Mouse (Mus musculus): ENCODE measurements around the gene Rnd2. TPM values are rescaled to one million over a fixed set of nuclear protein-coding genes. Genes with fewer than 3 reads are reported as not detected.
"Not testable (repeated sequence)": the region's sequence is repeated elsewhere in the genome, so short reads cannot be mapped to it uniquely, and the experiment has no call there.

Rnd2 gene
- polyA plus RNA-seq, 1 experiment from 2014 or later = 7.0 TPM

GRCm38 (mm10) chr11:101442127-101442693, 22.6 kb upstream of the Rnd2 start, which contains the start of gene Rpl27:
TSS of gene Rpl27 (plus strand) at chr11:101442298.
- peak within 1 kb of the TSS; percentile 86 for H3K27ac ChIP-seq (ENCODE audit: low read depth, low read length)
- peak within 1 kb of the TSS; percentile 88 for H3K9ac ChIP-seq (ENCODE audit: low read depth, low read length)
- whole genome bisulfite sequencing = under 1% methylated on average over 42 of the region's 42 CpGs
- H3K27me3 ChIP-seq (ENCODE audit: control insufficient read depth, insufficient read depth, low read length) = no peaks in the 10 kb centered on the region
- peaks cover 6% of the 10 kb centered on the region; the same call in 1 of the 2 replicates for H3K4me1 ChIP-seq (ENCODE audit: control insufficient read depth, insufficient read depth, low read length)
- peaks cover 27% of the 10 kb centered on the region for H3K36me3 ChIP-seq (ENCODE audit: control insufficient read depth, insufficient read depth, low read length)
- H3K9me3 ChIP-seq (ENCODE audit: control insufficient read depth, low read length) = no peaks in the 10 kb centered on the region
- ATAC-seq (ENCODE audit: low FRiP score, low TSS enrichment) = peak; percentile 97
- H3K4me3 ChIP-seq (ENCODE audit: low read length) = peak within 1 kb of the TSS; percentile 69
- H3K4me2 ChIP-seq (replicated peaks; ENCODE audit: low read depth, low read length) = peak within 1 kb of the TSS; percentile 71

- under 1% methylated on average over 14 of the region's 14 CpGs for WGBS
- ATAC-seq (ENCODE audit: low FRiP score, low TSS enrichment) = peak; percentile 5; the same call in 1 of the 2 replicates
- Histone ChIP-seq H3K36me3 (ENCODE audit: control insufficient read depth, insufficient read depth, low read length) (peaks cover 27% of the 10 kb centered on the region), H3K27ac (ENCODE audit: low read depth, low read length) (peak overlapping the region; percentile 86), H3K9me3 (ENCODE audit: control insufficient read depth, low read length) (no peaks in the 10 kb centered on the region), H3K4me3 (ENCODE audit: low read length) (peak overlapping the region; percentile 69), H3K4me1 (ENCODE audit: control insufficient read depth, insufficient read depth, low read length) (peaks cover 6% of the 10 kb centered on the region; the same call in 1 of the 2 replicates), H3K27me3 (ENCODE audit: control insufficient read depth, insufficient read depth, low read length) (no peaks in the 10 kb centered on the region), H3K9ac (ENCODE audit: low read depth, low read length) (peak overlapping the region; percentile 88), H3K4me2 (replicated peaks; ENCODE audit: low read depth, low read length) (peak overlapping the region; percentile 71)
Measured at GRCm38 (mm10) chr11:101442760-101443159, 22.0 kb upstream of the Rnd2 start.

- no peak overlapping the region for H3K27ac ChIP-seq (ENCODE audit: low read depth, low read length)
- 74% methylated on average over 1 of the region's 1 CpGs for WGBS
- ATAC-seq (ENCODE audit: low FRiP score, low TSS enrichment) = no peak
- no peak overlapping the region for H3K9ac ChIP-seq (ENCODE audit: low read depth, low read length)
- H3K9me3 ChIP-seq (ENCODE audit: control insufficient read depth, low read length) = no peaks in the 10 kb centered on the region
- no peak overlapping the region for H3K4me2 ChIP-seq (replicated peaks; ENCODE audit: low read depth, low read length)
- H3K4me1 ChIP-seq (ENCODE audit: control insufficient read depth, insufficient read depth, low read length) = peaks cover 6% of the 10 kb centered on the region; the same call in 1 of the 2 replicates
- H3K27me3 ChIP-seq (ENCODE audit: control insufficient read depth, insufficient read depth, low read length) = no peaks in the 10 kb centered on the region
- H3K4me3 ChIP-seq (ENCODE audit: low read length) = no peak overlapping the region
- H3K36me3 ChIP-seq (ENCODE audit: control insufficient read depth, insufficient read depth, low read length) = peaks cover 27% of the 10 kb centered on the region
Measured at GRCm38 (mm10) chr11:101446319-101446718, 18.5 kb upstream of the Rnd2 start.

GRCm38 (mm10) chr11:101446860-101447259, 17.9 kb upstream of the Rnd2 start:
- peaks cover 27% of the 10 kb centered on the region for H3K36me3 ChIP-seq (ENCODE audit: control insufficient read depth, insufficient read depth, low read length)
- not testable (repeated sequence) for H3K27me3 ChIP-seq (ENCODE audit: control insufficient read depth, insufficient read depth, low read length); H3K27ac ChIP-seq (ENCODE audit: low read depth, low read length); H3K4me2 ChIP-seq (replicated peaks; ENCODE audit: low read depth, low read length); H3K4me3 ChIP-seq (ENCODE audit: low read length); H3K4me1 ChIP-seq (ENCODE audit: control insufficient read depth, insufficient read depth, low read length); H3K9ac ChIP-seq (ENCODE audit: low read depth, low read length); H3K9me3 ChIP-seq (ENCODE audit: control insufficient read depth, low read length); ATAC-seq (ENCODE audit: low FRiP score, low TSS enrichment)
- WGBS = 86% methylated on average over 8 of the region's 8 CpGs

- Histone ChIP-seq H3K4me2 (replicated peaks; ENCODE audit: low read depth, low read length) (no peak overlapping the region), H3K9me3 (ENCODE audit: control insufficient read depth, low read length) (no peaks in the 10 kb centered on the region), H3K4me1 (ENCODE audit: control insufficient read depth, insufficient read depth, low read length) (peaks cover 6% of the 10 kb centered on the region; the same call in 1 of the 2 replicates), H3K4me3 (ENCODE audit: low read length) (no peak overlapping the region), H3K27ac (ENCODE audit: low read depth, low read length) (peak overlapping the region; percentile 17; the same call in 1 of the 2 replicates), H3K36me3 (ENCODE audit: control insufficient read depth, insufficient read depth, low read length) (peaks cover 27% of the 10 kb centered on the region), H3K27me3 (ENCODE audit: control insufficient read depth, insufficient read depth, low read length) (no peaks in the 10 kb centered on the region), H3K9ac (ENCODE audit: low read depth, low read length) (no peak overlapping the region)
- 84% methylated on average over 5 of the region's 5 CpGs for WGBS
- no peak for ATAC-seq (ENCODE audit: low FRiP score, low TSS enrichment)
Measured at GRCm38 (mm10) chr11:101447786-101448185, 17.0 kb upstream of the Rnd2 start.

- H3K27ac ChIP-seq (ENCODE audit: low read depth, low read length) = peak within 1 kb of the TSS; percentile 17; the same call in 1 of the 2 replicates
- peak; percentile 32; the same call in 1 of the 2 replicates for ATAC-seq (ENCODE audit: low FRiP score, low TSS enrichment)
Measured at GRCm38 (mm10) chr11:101448274-101448746, 16.5 kb upstream of the Rnd2 start, which contains the start of gene Ifi35. TSS of gene Ifi35 (plus strand) at chr11:101448407.

GRCm38 (mm10) chr11:101448899-101449298, 15.9 kb upstream of the Rnd2 start:
- H3K9ac ChIP-seq (ENCODE audit: low read depth, low read length) = peak overlapping the region; percentile 50; the same call in 1 of the 2 replicates
- 91% methylated on average over 4 of the region's 4 CpGs for WGBS
- no peaks in the 10 kb centered on the region for H3K27me3 ChIP-seq (ENCODE audit: control insufficient read depth, insufficient read depth, low read length)
- peaks cover 1% of the 10 kb centered on the region; the same call in 1 of the 2 replicates for H3K4me1 ChIP-seq (ENCODE audit: control insufficient read depth, insufficient read depth, low read length)
- no peak for ATAC-seq (ENCODE audit: low FRiP score, low TSS enrichment)
- no peaks in the 10 kb centered on the region for H3K9me3 ChIP-seq (ENCODE audit: control insufficient read depth, low read length)
- peaks cover 21% of the 10 kb centered on the region for H3K36me3 ChIP-seq (ENCODE audit: control insufficient read depth, insufficient read depth, low read length)
- peak overlapping the region; percentile 45 for H3K4me2 ChIP-seq (replicated peaks; ENCODE audit: low read depth, low read length)
- H3K4me3 ChIP-seq (ENCODE audit: low read length) = peak overlapping the region; percentile 35
- H3K27ac ChIP-seq (ENCODE audit: low read depth, low read length) = no peak overlapping the region

More at GRCm38 (mm10) chr11:101448274-101448746, 16.5 kb upstream of the Rnd2 start, which contains the start of gene Ifi35:
- peak within 1 kb of the TSS; percentile 50; the same call in 1 of the 2 replicates for H3K9ac ChIP-seq (ENCODE audit: low read depth, low read length)
- H3K4me1 ChIP-seq (ENCODE audit: control insufficient read depth, insufficient read depth, low read length) = peaks cover 6% of the 10 kb centered on the region; the same call in 1 of the 2 replicates
- no peaks in the 10 kb centered on the region for H3K27me3 ChIP-seq (ENCODE audit: control insufficient read depth, insufficient read depth, low read length)
- H3K4me3 ChIP-seq (ENCODE audit: low read length) = peak within 1 kb of the TSS; percentile 35
- WGBS = 29% methylated on average over 10 of the region's 10 CpGs
- H3K36me3 ChIP-seq (ENCODE audit: control insufficient read depth, insufficient read depth, low read length) = peaks cover 27% of the 10 kb centered on the region
- no peaks in the 10 kb centered on the region for H3K9me3 ChIP-seq (ENCODE audit: control insufficient read depth, low read length)
- H3K4me2 ChIP-seq (replicated peaks; ENCODE audit: low read depth, low read length) = peak within 1 kb of the TSS; percentile 45

GRCm38 (mm10) chr11:101449596-101449995, 15.2 kb upstream of the Rnd2 start:
- H3K9me3 ChIP-seq (ENCODE audit: control insufficient read depth, low read length); H3K27me3 ChIP-seq (ENCODE audit: control insufficient read depth, insufficient read depth, low read length); H3K4me3 ChIP-seq (ENCODE audit: low read length); H3K9ac ChIP-seq (ENCODE audit: low read depth, low read length); H3K4me1 ChIP-seq (ENCODE audit: control insufficient read depth, insufficient read depth, low read length); ATAC-seq (ENCODE audit: low FRiP score, low TSS enrichment); H3K27ac ChIP-seq (ENCODE audit: low read depth, low read length); H3K4me2 ChIP-seq (replicated peaks; ENCODE audit: low read depth, low read length): not testable (repeated sequence)
- H3K36me3 ChIP-seq (ENCODE audit: control insufficient read depth, insufficient read depth, low read length) = peaks cover 14% of the 10 kb centered on the region
- WGBS = 86% methylated on average over 4 of the region's 4 CpGs

GRCm38 (mm10) chr11:101450394-101450793, 14.4 kb upstream of the Rnd2 start:
- no peak overlapping the region for H3K27ac ChIP-seq (ENCODE audit: low read depth, low read length)
- no peak overlapping the region for H3K4me3 ChIP-seq (ENCODE audit: low read length)
- peaks cover 6% of the 10 kb centered on the region; the same call in 1 of the 2 replicates for H3K36me3 ChIP-seq (ENCODE audit: control insufficient read depth, insufficient read depth, low read length)
- H3K9me3 ChIP-seq (ENCODE audit: control insufficient read depth, low read length) = no peaks in the 10 kb centered on the region
- 80% methylated on average over 3 of the region's 3 CpGs for WGBS
- H3K4me1 ChIP-seq (ENCODE audit: control insufficient read depth, insufficient read depth, low read length) = peaks cover 9% of the 10 kb centered on the region
- H3K9ac ChIP-seq (ENCODE audit: low read depth, low read length) = no peak overlapping the region
- no peak for ATAC-seq (ENCODE audit: low FRiP score, low TSS enrichment)
- no peak overlapping the region for H3K4me2 ChIP-seq (replicated peaks; ENCODE audit: low read depth, low read length)
- H3K27me3 ChIP-seq (ENCODE audit: control insufficient read depth, insufficient read depth, low read length) = no peaks in the 10 kb centered on the region
